Mouse (Mus musculus): ENCODE measurements around the gene Cyp2t4. TPM values are rescaled to one million over a fixed set of nuclear protein-coding genes. Genes with fewer than 3 reads are reported as not detected.
A peak's percentile ranks its signal among the peaks of the same experiment; 100 is the strongest.

Gene Cyp2t4
- polyA plus RNA-seq, 1 experiment from 2014 or later = 0.06 TPM

DNA sequence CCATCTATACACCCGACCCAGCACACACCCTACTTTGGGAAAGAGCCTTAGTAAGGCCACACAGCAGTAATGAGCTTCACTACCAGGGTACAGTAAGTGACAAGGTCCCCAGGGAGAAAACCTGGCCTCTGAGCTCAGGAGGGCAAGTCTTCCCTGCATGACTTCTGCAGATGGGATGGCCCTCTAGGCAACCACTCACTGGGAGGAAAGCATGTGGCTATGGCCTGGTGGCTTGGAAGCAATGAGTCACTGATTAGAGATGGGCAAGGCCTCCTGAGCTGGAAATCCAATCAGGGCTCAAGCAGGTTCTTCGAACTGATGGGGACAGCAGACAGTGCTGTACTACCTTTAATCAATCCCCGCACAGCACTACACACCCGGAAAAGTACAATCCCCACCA lies 8.2 kb downstream of the Cyp2t4 start:
- 70% methylated on average over 4 of the region's 4 CpGs for WGBS (ENCODE audit: insufficient replicate concordance)
- H3K4me3 ChIP-seq (replicated peaks) = no peak overlapping the region
- ATAC-seq (ENCODE audit: low read depth) (no peak), DNase-seq (no peak)
- H3K9me3 ChIP-seq (replicated peaks) = no peaks in the 10 kb centered on the region
- H3K4me2 ChIP-seq = no peak overlapping the region
- H3K4me1 ChIP-seq (replicated peaks) = peaks cover 60% of the 10 kb centered on the region
- no peak overlapping the region for H3K9ac ChIP-seq
- H3K27me3 ChIP-seq = no peaks in the 10 kb centered on the region
- no peak overlapping the region for H3K27ac ChIP-seq
- peaks cover 63% of the 10 kb centered on the region for H3K36me3 ChIP-seq

- peak overlapping the region; percentile 8; the same call in 1 of the 2 replicates for H3K9ac ChIP-seq
- DNase-seq (no peak), ATAC-seq (ENCODE audit: low read depth) (no peak)
- H3K27me3 ChIP-seq = no peaks in the 10 kb centered on the region
- peaks cover 55% of the 10 kb centered on the region for H3K36me3 ChIP-seq
- no peaks in the 10 kb centered on the region for H3K9me3 ChIP-seq (replicated peaks)
- peaks cover 68% of the 10 kb centered on the region for H3K4me1 ChIP-seq (replicated peaks)
- H3K4me2 ChIP-seq = peak overlapping the region; percentile 19; the same call in 1 of the 2 replicates
- no peak overlapping the region for H3K27ac ChIP-seq
- WGBS (ENCODE audit: insufficient replicate concordance) = 81% methylated on average over 5 of the region's 5 CpGs
- 0 out of 2 replicates have a peak overlapping the region, but pooled peaks have one; percentile 4 for H3K4me3 ChIP-seq (replicated peaks)
Observed at GRCm38 (mm10) chr7:27162780-27163449, 9.4 kb downstream of the Cyp2t4 start.

DNA sequence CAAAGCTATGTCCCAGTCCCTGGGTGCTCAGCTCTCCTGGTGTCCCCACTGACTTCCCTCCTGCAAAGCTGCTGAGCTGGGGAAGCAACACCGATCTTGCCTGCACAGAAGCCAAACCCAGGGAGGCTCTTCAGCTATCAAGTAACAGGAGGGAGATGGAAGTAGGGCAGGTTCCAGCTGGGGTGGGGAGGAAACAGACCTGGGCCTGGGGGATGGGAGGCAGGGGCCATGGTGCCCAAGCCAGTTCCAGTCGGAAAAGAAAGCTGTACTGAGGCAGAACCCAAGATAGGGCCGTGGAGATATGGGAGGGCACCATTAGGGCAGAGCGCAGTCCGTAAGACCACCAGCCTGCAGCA lies 9.9 kb downstream of the Cyp2t4 start:
- no peaks in the 10 kb centered on the region for H3K9me3 ChIP-seq (replicated peaks)
- H3K36me3 ChIP-seq = peaks cover 50% of the 10 kb centered on the region
- H3K4me2 ChIP-seq = peak overlapping the region; percentile 19; the same call in 1 of the 2 replicates
- peaks cover 73% of the 10 kb centered on the region for H3K4me1 ChIP-seq (replicated peaks)
- no peak for ATAC-seq (ENCODE audit: low read depth)
- peak overlapping the region; percentile 8; the same call in 1 of the 2 replicates for H3K9ac ChIP-seq
- 81% methylated on average over 5 of the region's 5 CpGs for WGBS (ENCODE audit: insufficient replicate concordance)
- H3K4me3 ChIP-seq (replicated peaks) = no peak overlapping the region
- DNase-seq = no peak
- H3K27ac ChIP-seq = no peak overlapping the region
- H3K27me3 ChIP-seq = no peaks in the 10 kb centered on the region

GRCm38 (mm10) chr7:27164112-27164947 lies 10.8 kb downstream of the Cyp2t4 start:
- WGBS (ENCODE audit: insufficient replicate concordance) = 84% methylated on average over 33 of the region's 33 CpGs
- ATAC-seq (ENCODE audit: low read depth) = no peak
- peak overlapping the region; percentile 83 for H3K4me2 ChIP-seq
- no peak overlapping the region for H3K27ac ChIP-seq
- peaks cover 78% of the 10 kb centered on the region for H3K4me1 ChIP-seq (replicated peaks)
- no peaks in the 10 kb centered on the region for H3K9me3 ChIP-seq (replicated peaks)
- peaks cover 41% of the 10 kb centered on the region for H3K36me3 ChIP-seq
- H3K4me3 ChIP-seq (replicated peaks) = peak overlapping the region; percentile 83; the same call in 1 of the 2 replicates
- no peaks in the 10 kb centered on the region for H3K27me3 ChIP-seq
- H3K9ac ChIP-seq = peak overlapping the region; percentile 86
- no peak for DNase-seq

DNA sequence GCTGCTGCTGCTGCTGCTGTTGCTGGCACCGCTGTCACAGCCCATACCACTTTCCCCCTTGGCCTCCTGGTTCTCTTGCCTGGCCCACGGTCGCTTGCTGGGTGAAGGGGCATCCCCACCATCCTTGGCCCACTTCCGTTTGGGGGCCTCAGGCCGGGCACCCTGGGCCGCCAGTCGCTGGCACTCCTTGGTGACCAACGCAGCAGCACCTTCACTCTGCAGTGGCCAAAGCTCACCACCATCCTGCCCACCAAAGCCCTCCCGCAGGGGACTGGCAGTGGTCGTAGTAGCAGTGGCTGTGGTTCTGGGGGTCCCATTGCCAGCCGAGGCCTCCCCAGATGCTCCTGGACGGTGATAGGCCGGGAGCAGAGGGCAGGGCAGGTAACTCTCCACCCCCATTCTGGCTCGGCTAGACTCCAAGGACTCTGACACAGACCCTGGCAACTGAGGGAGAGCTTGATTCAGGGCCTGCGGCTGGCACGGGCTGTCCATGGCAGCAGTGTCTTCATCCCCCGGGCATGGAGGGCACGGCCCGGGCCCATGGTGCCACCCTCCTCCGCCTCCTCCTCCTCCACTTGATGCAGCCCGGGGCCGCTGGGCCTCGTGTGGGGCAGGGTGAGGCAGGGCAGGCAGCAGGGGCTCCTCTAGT lies 11.6 kb downstream of the Cyp2t4 start:
- no peak for DNase-seq
- Histone ChIP-seq H3K9ac (peak overlapping the region; percentile 86), H3K4me3 (replicated peaks) (peak overlapping the region; percentile 83), H3K4me2 (peak overlapping the region; percentile 83), H3K36me3 (peaks cover 36% of the 10 kb centered on the region), H3K9me3 (replicated peaks) (no peaks in the 10 kb centered on the region), H3K27ac (peak overlapping the region; percentile 87), H3K4me1 (replicated peaks) (peaks cover 75% of the 10 kb centered on the region), H3K27me3 (no peaks in the 10 kb centered on the region)
- WGBS (ENCODE audit: insufficient replicate concordance) = 80% methylated on average over 23 of the region's 23 CpGs
- ATAC-seq (ENCODE audit: low read depth) = no peak

GRCm38 (mm10) chr7:27165696-27166095 lies 12.2 kb downstream of the Cyp2t4 start:
- Histone ChIP-seq H3K9me3 (replicated peaks) (no peaks in the 10 kb centered on the region), H3K4me2 (peak overlapping the region; percentile 83), H3K36me3 (peaks cover 39% of the 10 kb centered on the region), H3K9ac (peak overlapping the region; percentile 86), H3K27me3 (no peaks in the 10 kb centered on the region), H3K4me1 (replicated peaks) (peaks cover 70% of the 10 kb centered on the region), H3K4me3 (replicated peaks) (peak overlapping the region; percentile 83), H3K27ac (peak overlapping the region; percentile 87)
- no peak for ATAC-seq (ENCODE audit: low read depth)
- WGBS (ENCODE audit: insufficient replicate concordance) = 6% methylated on average over 8 of the region's 8 CpGs
- no peak for DNase-seq

DNA sequence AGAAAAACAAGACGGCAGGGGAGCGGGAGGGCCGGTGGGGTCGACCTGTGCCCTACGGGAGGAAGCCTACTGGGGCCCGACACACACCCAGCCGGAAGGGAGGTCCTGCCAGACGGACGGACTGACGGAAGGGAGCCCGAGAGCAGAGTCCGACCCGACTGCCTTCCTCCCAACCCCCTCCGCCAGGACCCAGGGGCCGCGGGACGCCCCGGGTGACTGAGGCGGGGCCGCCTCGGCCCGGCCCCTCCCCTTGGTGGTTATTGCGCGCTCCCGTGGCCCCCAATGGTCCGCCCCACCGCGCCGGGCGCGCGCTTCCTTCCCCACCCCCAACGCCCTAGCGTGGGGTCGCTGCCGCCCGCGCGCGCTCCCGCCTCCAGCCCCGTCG lies 12.7 kb downstream of the Cyp2t4 start:
- Histone ChIP-seq H3K9ac (peak overlapping the region; percentile 86), H3K27ac (peak overlapping the region; percentile 87), H3K4me1 (replicated peaks) (peaks cover 65% of the 10 kb centered on the region), H3K27me3 (no peaks in the 10 kb centered on the region), H3K4me2 (peak overlapping the region; percentile 83), H3K36me3 (peaks cover 41% of the 10 kb centered on the region), H3K4me3 (replicated peaks) (peak overlapping the region; percentile 83), H3K9me3 (replicated peaks) (no peaks in the 10 kb centered on the region)
- peak; percentile 76 for DNase-seq
- peak; percentile 72 for ATAC-seq (ENCODE audit: low read depth)
- 1% methylated on average over 38 of the region's 43 CpGs for WGBS (ENCODE audit: insufficient replicate concordance)

- Histone ChIP-seq H3K27me3 (no peaks in the 10 kb centered on the region), H3K9ac (peak within 1 kb of the TSS; percentile 86), H3K4me2 (peak within 1 kb of the TSS; percentile 83), H3K4me3 (replicated peaks) (peak within 1 kb of the TSS; percentile 83), H3K9me3 (replicated peaks) (no peaks in the 10 kb centered on the region), H3K36me3 (peaks cover 36% of the 10 kb centered on the region), H3K27ac (peak within 1 kb of the TSS; percentile 87), H3K4me1 (replicated peaks) (peaks cover 58% of the 10 kb centered on the region)
- DNase-seq (peak; percentile 92), ATAC-seq (ENCODE audit: low read depth) (peak; percentile 84)
- WGBS (ENCODE audit: insufficient replicate concordance) = 1% methylated on average over 61 of the region's 61 CpGs
Observed at GRCm38 (mm10) chr7:27166614-27167474, 13.3 kb downstream of the Cyp2t4 start, which contains the start of gene Egln2. Egln2 (minus strand) TSS chr7:27166802.

DNA sequence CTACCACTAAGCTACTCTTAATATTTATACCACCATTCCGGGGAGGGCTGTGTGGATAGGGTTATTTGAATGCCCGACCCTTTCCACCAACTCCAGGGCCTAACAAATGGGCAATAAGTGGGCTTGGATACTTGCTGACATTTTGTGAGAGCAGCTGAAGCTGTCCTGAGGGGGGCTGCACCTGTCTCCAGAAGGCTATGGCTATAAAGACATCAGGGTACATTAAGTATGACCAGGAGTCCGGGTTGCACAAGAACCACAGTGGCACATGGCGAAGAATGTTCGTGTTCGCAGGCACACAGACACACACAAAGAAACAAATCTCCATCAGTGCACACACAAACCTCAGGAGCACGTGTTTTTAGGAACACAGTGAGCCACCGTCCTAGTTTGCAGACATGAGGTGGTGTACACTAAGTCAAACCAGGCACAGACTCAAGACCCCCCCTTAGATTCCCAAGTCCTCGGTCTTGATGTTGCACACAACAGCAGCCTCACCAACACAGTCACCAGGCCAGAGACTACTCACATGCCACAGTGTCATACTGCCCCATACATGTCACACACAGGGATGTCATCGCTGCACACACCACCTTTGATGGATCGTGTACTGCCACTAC lies 14.1 kb downstream of the Cyp2t4 start:
- H3K36me3 ChIP-seq = peaks cover 35% of the 10 kb centered on the region
- no peak for DNase-seq
- no peak for ATAC-seq (ENCODE audit: low read depth)
- peak overlapping the region; percentile 70 for H3K9ac ChIP-seq
- 69% methylated on average over 11 of the region's 11 CpGs for WGBS (ENCODE audit: insufficient replicate concordance)
- H3K4me3 ChIP-seq (replicated peaks) = peak overlapping the region; percentile 83
- peaks cover 51% of the 10 kb centered on the region for H3K4me1 ChIP-seq (replicated peaks)
- peak overlapping the region; percentile 87 for H3K27ac ChIP-seq
- peak overlapping the region; percentile 83 for H3K4me2 ChIP-seq
- no peaks in the 10 kb centered on the region for H3K27me3 ChIP-seq
- H3K9me3 ChIP-seq (replicated peaks) = no peaks in the 10 kb centered on the region

GRCm38 (mm10) chr7:27168371-27168770 lies 14.9 kb downstream of the Cyp2t4 start:
- Histone ChIP-seq H3K27me3 (no peaks in the 10 kb centered on the region), H3K4me3 (replicated peaks) (no peak overlapping the region), H3K4me1 (replicated peaks) (peaks cover 43% of the 10 kb centered on the region), H3K9ac (peak overlapping the region; percentile 41; the same call in 1 of the 2 replicates), H3K27ac (peak overlapping the region; percentile 87; the same call in 1 of the 2 replicates), H3K36me3 (peaks cover 38% of the 10 kb centered on the region), H3K4me2 (no peak overlapping the region; the same call in 1 of the 2 replicates), H3K9me3 (replicated peaks) (no peaks in the 10 kb centered on the region)
- ATAC-seq (ENCODE audit: low read depth) (no peak), DNase-seq (no peak)
- 82% methylated on average over 5 of the region's 5 CpGs for WGBS (ENCODE audit: insufficient replicate concordance)

Measured in liver, embryonic 13.5 days (tissue).